Mouse (Mus musculus) heart, embryonic 16.5 days (tissue): ENCODE measurements around the gene Zfp706. TPM values are rescaled to one million over a fixed set of nuclear protein-coding genes. Genes with fewer than 3 reads are reported as not detected.

Experiments used
- ATAC-seq: fragments of 200-750 bp; cut with Nextera tagmentation; replicated peaks from 2 replicates; pipeline ENCODE4 v1.8.0; 2017; ENCODE audit warnings: moderate number of reproducible peaks; ENCODE audit not compliant: insufficient read depth, low FRiP score; ENCODE audit errors: extremely low read depth
- H3K27ac ChIP-seq: fragments of 300-500 bp; sonication (generic); 2 replicates; pipeline ENCODE4 v1.5.1; 2014; ENCODE audit warnings: mild to moderate bottlenecking, low read length, control low read depth, moderate library complexity
- H3K27me3 ChIP-seq: fragments of 300-500 bp; sonication (generic); 2 replicates; pipeline ENCODE4 v1.6.1; 2014; ENCODE audit warnings: low read length, mixed read lengths; ENCODE audit not compliant: control insufficient read depth, insufficient read depth
- H3K36me3 ChIP-seq: fragments of 300-500 bp; sonication (generic); 2 replicates; pipeline ENCODE4 v1.6.1; 2014; ENCODE audit not compliant: control insufficient read depth, insufficient read depth
- H3K4me1 ChIP-seq: fragments of 300-500 bp; sonication (generic); 2 replicates; pipeline ENCODE4 v1.6.1; 2014; ENCODE audit warnings: low read length, mixed read lengths; ENCODE audit not compliant: control insufficient read depth, insufficient read depth
- H3K4me2 ChIP-seq: fragments of 300-500 bp; sonication (generic); 2 replicates; pipeline ENCODE4 v1.6.1; 2014; ENCODE audit warnings: low read depth, mild to moderate bottlenecking, control low read depth, low read length
- H3K4me3 ChIP-seq: fragments of 300-500 bp; sonication (generic); 2 replicates; pipeline ENCODE4 v1.5.1; 2014; ENCODE audit warnings: mild to moderate bottlenecking, control low read depth, low read length
- H3K9ac ChIP-seq: fragments of 300-500 bp; sonication (generic); 2 replicates; pipeline ENCODE4 v1.6.1; 2014; ENCODE audit warnings: low read length, control low read depth
- H3K9me3 ChIP-seq: fragments of 300-500 bp; sonication (generic); replicated peaks from 2 replicates; pipeline ENCODE4 v1.6.1; 2016; ENCODE audit warnings: low read length; ENCODE audit not compliant: control insufficient read depth
- WGBS: fragments of 180-500 bp; shearing (Covaris S2); extraction: QIAGEN DNeasy Blood & Tissue Kit; methylation state at CpG from one replicate; pipeline ENCODE4 v1.1.7; 2014; 5-methylcytosine and 5-hydroxymethylcytosine counted together
- polyA plus RNA-seq: library from polyadenylated mRNA; unstranded; fragments of >200 nt; fragmentation: Nextera tagmentation; extraction: Ambion mirVana; gene quantifications from 2 replicates; pipeline ENCODE4 v1.2.1, GENCODE M21; 2015

Gene Zfp706
- polyA plus RNA-seq, 1 experiment from 2014 or later, result 448 TPM

GRCm38 (mm10) chr15:36965743-36966142 lies 41.8 kb downstream of the Zfp706 start:
- Histone ChIP-seq H3K4me3 (no peak overlapping the region), H3K9ac (no peak overlapping the region), H3K36me3 (no peaks in the 10 kb centered on the region), H3K4me2 (no peak overlapping the region), H3K4me1 (peaks cover 27% of the 10 kb centered on the region), H3K27ac (no peak overlapping the region), H3K9me3 (0 out of 2 replicates have a peak, but pooled peaks cover 2% of the 10 kb centered on the region), H3K27me3 (no peaks in the 10 kb centered on the region)
- 56% methylated on average over 4 of the region's 4 CpGs for WGBS
- no peak for ATAC-seq

- H3K4me3 ChIP-seq, result no peak overlapping the region
- H3K9ac ChIP-seq, result no peak overlapping the region
- H3K36me3 ChIP-seq, result no peaks in the 10 kb centered on the region
- no peak overlapping the region for H3K27ac ChIP-seq
- H3K4me2 ChIP-seq, result no peak overlapping the region
- no peaks in the 10 kb centered on the region for H3K9me3 ChIP-seq
- WGBS, result 74% methylated on average over 6 of the region's 6 CpGs
- no peaks in the 10 kb centered on the region for H3K27me3 ChIP-seq
- no peak for ATAC-seq
- H3K4me1 ChIP-seq, result peaks cover 35% of the 10 kb centered on the region
These were observed 44.6 kb downstream of the Zfp706 start for GRCm38 (mm10) chr15:36962931-36963330.

GRCm38 (mm10) chr15:36960876-36961237 lies 46.7 kb downstream of the Zfp706 start:
- no peak overlapping the region for H3K4me3 ChIP-seq
- 0 out of 2 replicates have a peak overlapping the region, but pooled peaks have one; percentile 4 for H3K27ac ChIP-seq
- no peak overlapping the region for H3K9ac ChIP-seq
- no peaks in the 10 kb centered on the region for H3K27me3 ChIP-seq
- 0 out of 2 replicates have a peak, but pooled peaks cover 5% of the 10 kb centered on the region for H3K9me3 ChIP-seq
- 0 out of 2 replicates have a peak, but pooled peaks have one; percentile 72 for ATAC-seq
- peaks cover 20% of the 10 kb centered on the region for H3K4me1 ChIP-seq
- no peaks in the 10 kb centered on the region for H3K36me3 ChIP-seq
- 34% methylated on average over 4 of the region's 4 CpGs for WGBS
- no peak overlapping the region for H3K4me2 ChIP-seq

- no peak overlapping the region for H3K9ac ChIP-seq
- H3K36me3 ChIP-seq, result no peaks in the 10 kb centered on the region
- 0 out of 2 replicates have a peak, but pooled peaks cover 5% of the 10 kb centered on the region for H3K9me3 ChIP-seq
- no peak overlapping the region for H3K4me3 ChIP-seq
- H3K4me2 ChIP-seq, result peak overlapping the region; percentile 45; the same call in 1 of the 2 replicates
- H3K27me3 ChIP-seq, result no peaks in the 10 kb centered on the region
- 51% methylated on average over 17 of the region's 17 CpGs for WGBS
- H3K27ac ChIP-seq, result 0 out of 2 replicates have a peak overlapping the region, but pooled peaks have one; percentile 25
- peaks cover 18% of the 10 kb centered on the region for H3K4me1 ChIP-seq
- ATAC-seq, result 0 out of 2 replicates have a peak, but pooled peaks have one; percentile 33
These were observed 47.3 kb downstream of the Zfp706 start for GRCm38 (mm10) chr15:36960010-36960875.

GRCm38 (mm10) chr15:36956221-36956620 lies 51.4 kb downstream of the Zfp706 start:
- Histone ChIP-seq H3K27ac (no peak overlapping the region), H3K36me3 (no peaks in the 10 kb centered on the region), H3K9ac (no peak overlapping the region), H3K4me2 (no peak overlapping the region), H3K27me3 (peaks cover 5% of the 10 kb centered on the region), H3K4me3 (no peak overlapping the region), H3K9me3 (0 out of 2 replicates have a peak, but pooled peaks cover 5% of the 10 kb centered on the region), H3K4me1 (peaks cover 11% of the 10 kb centered on the region)
- 96% methylated on average over 3 of the region's 3 CpGs for WGBS
- no peak for ATAC-seq

- no peaks in the 10 kb centered on the region; the same call in 1 of the 2 replicates for H3K4me1 ChIP-seq
- H3K9me3 ChIP-seq, result no peaks in the 10 kb centered on the region
- ATAC-seq, result no peak
- H3K27me3 ChIP-seq, result peaks cover 5% of the 10 kb centered on the region
- WGBS, result 76% methylated on average over 2 of the region's 2 CpGs
- H3K4me3 ChIP-seq, result no peak overlapping the region
- H3K27ac ChIP-seq, result no peak overlapping the region
- H3K36me3 ChIP-seq, result no peaks in the 10 kb centered on the region
- H3K9ac ChIP-seq, result no peak overlapping the region
- no peak overlapping the region for H3K4me2 ChIP-seq
These were observed 57.3 kb downstream of the Zfp706 start for GRCm38 (mm10) chr15:36950258-36950657.

- no peak overlapping the region for H3K4me2 ChIP-seq
- H3K27me3 ChIP-seq, result no peaks in the 10 kb centered on the region
- H3K36me3 ChIP-seq, result no peaks in the 10 kb centered on the region
- ATAC-seq, result no peak
- no peak overlapping the region for H3K4me3 ChIP-seq
- H3K9ac ChIP-seq, result no peak overlapping the region
- no peak overlapping the region for H3K27ac ChIP-seq
- no peaks in the 10 kb centered on the region for H3K9me3 ChIP-seq
- H3K4me1 ChIP-seq, result no peaks in the 10 kb centered on the region; the same call in 1 of the 2 replicates
- WGBS, result 80% methylated on average over 22 of the region's 22 CpGs
These were observed 58.6 kb downstream of the Zfp706 start for GRCm38 (mm10) chr15:36948866-36949546.
